Mouse (Mus musculus) thymus, adult 2 months (tissue): ENCODE data around the gene Ninj1. TPM values are rescaled to one million over a fixed set of nuclear protein-coding genes. Genes with fewer than 3 reads are reported as not detected.

ENCODE experiments used
- DNase-seq: peaks from one replicate; pipeline ENCODE4 v3.0.0; 2021
- H3K27ac ChIP-seq: fragments of 200-500 bp; 2 replicates; pipeline ENCODE4 v1.5.1; 2012; ENCODE audit warnings: low read length, control low read depth; ENCODE audit not compliant: control insufficient read depth, insufficient read depth
- H3K27me3 ChIP-seq: fragments of 200-500 bp; 2 replicates; pipeline ENCODE4 v1.6.1; 2012; ENCODE audit warnings: mild to moderate bottlenecking, low read length, moderate library complexity, mixed read lengths; ENCODE audit not compliant: control insufficient read depth, insufficient read depth
- H3K36me3 ChIP-seq: fragments of 200-500 bp; 2 replicates; pipeline ENCODE4 v1.6.1; 2012; ENCODE audit warnings: mild to moderate bottlenecking, low read length, moderate library complexity; ENCODE audit not compliant: control insufficient read depth, insufficient read depth
- H3K4me1 ChIP-seq: fragments of 200-500 bp; replicated peaks from 2 replicates; pipeline ENCODE4 v1.6.1; 2012; ENCODE audit warnings: low read length; ENCODE audit not compliant: control insufficient read depth, insufficient read depth
- H3K4me3 ChIP-seq: fragments of 200-500 bp; 2 replicates; pipeline ENCODE4 v1.5.1; 2012; ENCODE audit warnings: mild to moderate bottlenecking, low read length, control low read depth, moderate library complexity; ENCODE audit not compliant: control insufficient read depth, insufficient read depth
- CTCF ChIP-seq: fragments of 200-500 bp; IDR thresholded peaks from 2 replicates; pipeline ENCODE4 v1.5.1; 2012; ENCODE audit warnings: mild to moderate bottlenecking, control low read depth, low read length, moderate library complexity, borderline replicate concordance; ENCODE audit not compliant: control insufficient read depth, poor library complexity, insufficient read depth; ENCODE audit errors: extremely low read depth
- POLR2A ChIP-seq: fragments of 200-500 bp; IDR thresholded peaks from 2 replicates; pipeline ENCODE4 v1.6.1; 2012; ENCODE audit warnings: mild to moderate bottlenecking, low read length, control low read depth, moderate library complexity; ENCODE audit not compliant: control insufficient read depth, poor library complexity, insufficient read depth; ENCODE audit errors: extremely low read depth
- WGBS: fragments of 180-500 bp; shearing (Covaris S2); methylation state at CpG from one replicate; pipeline ENCODE4 v1.1.7; 2018; 5-methylcytosine and 5-hydroxymethylcytosine counted together
- polyA plus RNA-seq: library from polyadenylated mRNA; depleted of rRNA; stranded (reverse); fragments of >200 nt; gene quantifications from 2 replicates; pipeline ENCODE4 v1.2.3, GENCODE M21; 2012

Gene Ninj1
- polyA plus RNA-seq, 1 experiment: 113 TPM

- DNase-seq: no peak
- no peak overlapping the region for H3K4me3 ChIP-seq
- no peak overlapping the region for H3K27ac ChIP-seq
- no peaks in the 10 kb centered on the region for H3K36me3 ChIP-seq
- H3K4me1 ChIP-seq: peaks cover 15% of the 10 kb centered on the region
- H3K27me3 ChIP-seq: no peaks in the 10 kb centered on the region
- TF ChIP-seq CTCF (no peak), POLR2A (no peak)
- WGBS: 68% methylated on average over 16 of the region's 16 CpGs
Measured at GRCm38 (mm10) chr13:49192156-49192855, 5.0 kb downstream of the Ninj1 start.

- no peaks in the 10 kb centered on the region for H3K27me3 ChIP-seq
- WGBS: 97% methylated on average over 17 of the region's 17 CpGs
- TF ChIP-seq POLR2A (no peak), CTCF (no peak)
- no peak overlapping the region for H3K4me3 ChIP-seq
- no peak overlapping the region for H3K27ac ChIP-seq
- no peak for DNase-seq
- peaks cover 12% of the 10 kb centered on the region for H3K4me1 ChIP-seq
- H3K36me3 ChIP-seq: no peaks in the 10 kb centered on the region
Measured at GRCm38 (mm10) chr13:49193650-49194049, 6.4 kb downstream of the Ninj1 start.

GRCm38 (mm10) chr13:49194811-49195210 is 7.5 kb downstream of the Ninj1 start:
- TF ChIP-seq CTCF: no peak
- H3K4me1 ChIP-seq: peaks cover 11% of the 10 kb centered on the region
- no peak overlapping the region for H3K4me3 ChIP-seq
- DNase-seq: no peak
- no peaks in the 10 kb centered on the region for H3K27me3 ChIP-seq
- H3K36me3 ChIP-seq: no peaks in the 10 kb centered on the region
- no peak overlapping the region for H3K27ac ChIP-seq
- 95% methylated on average over 13 of the region's 13 CpGs for WGBS

- Histone ChIP-seq H3K4me3 (no peak overlapping the region), H3K36me3 (no peaks in the 10 kb centered on the region), H3K27me3 (no peaks in the 10 kb centered on the region), H3K4me1 (peaks cover 14% of the 10 kb centered on the region), H3K27ac (no peak overlapping the region)
- 97% methylated on average over 7 of the region's 7 CpGs for WGBS
- no peak for DNase-seq
- no peak for TF ChIP-seq POLR2A
- no peak for TF ChIP-seq CTCF
Measured at GRCm38 (mm10) chr13:49195651-49196050, 8.4 kb downstream of the Ninj1 start.

GRCm38 (mm10) chr13:49196211-49196610 is 8.9 kb downstream of the Ninj1 start:
- Histone ChIP-seq H3K27me3 (no peaks in the 10 kb centered on the region), H3K36me3 (no peaks in the 10 kb centered on the region), H3K4me3 (no peak overlapping the region), H3K27ac (no peak overlapping the region), H3K4me1 (peaks cover 19% of the 10 kb centered on the region)
- 80% methylated on average over 5 of the region's 5 CpGs for WGBS
- TF ChIP-seq CTCF: no peak
- TF ChIP-seq POLR2A: no peak
- no peak for DNase-seq

GRCm38 (mm10) chr13:49196766-49197165 is 9.5 kb downstream of the Ninj1 start:
- DNase-seq: no peak
- Histone ChIP-seq H3K36me3 (no peaks in the 10 kb centered on the region), H3K27me3 (no peaks in the 10 kb centered on the region), H3K4me3 (no peak overlapping the region), H3K27ac (no peak overlapping the region), H3K4me1 (peaks cover 19% of the 10 kb centered on the region)
- WGBS: 10% methylated on average over 6 of the region's 6 CpGs
- no peak for TF ChIP-seq CTCF
- no peak for TF ChIP-seq POLR2A

- Histone ChIP-seq H3K4me3 (no peak overlapping the region), H3K36me3 (no peaks in the 10 kb centered on the region), H3K27me3 (no peaks in the 10 kb centered on the region), H3K27ac (no peak overlapping the region), H3K4me1 (peaks cover 19% of the 10 kb centered on the region)
- 94% methylated on average over 9 of the region's 9 CpGs for WGBS
- DNase-seq: no peak
- TF ChIP-seq CTCF: no peak
- TF ChIP-seq POLR2A: no peak
Measured at GRCm38 (mm10) chr13:49198734-49199133, 11.4 kb downstream of the Ninj1 start.
